Comparison of ENCODE assay signal across 31 mouse cellular contexts in genomic region chr1:120101227-120101609, GRCm38 (mm10).
"Had no signal": no experiment of that assay in that cellular context is flagged by ENCODE, and none has a peak within 500 bp of the region (broad histone marks: within the 10 kb centered on the region; RNA-seq: fewer than 3 reads in every experiment).

No protein-coding gene starts in this region.

- H3K27ac ChIP-seq: heart, embryonic 10.5 days; heart, embryonic 13.5 days; heart, embryonic 15.5 days; hindbrain, embryonic 10.5 days; hindbrain, embryonic 12.5 days; hindbrain, embryonic 13.5 days; hindbrain, embryonic 14.5 days; hindbrain, embryonic 15.5 days; hindbrain, postnatal 0 days; intestine, embryonic 15.5 days; kidney, embryonic 15.5 days; kidney, postnatal 0 days; layer of hippocampus, adult 2 months; left cerebral cortex, adult 2 months had no signal

- H3K4me3 ChIP-seq: heart, embryonic 10.5 days; heart, embryonic 12.5 days; heart, embryonic 13.5 days; heart, embryonic 15.5 days; hindbrain, embryonic 10.5 days; hindbrain, embryonic 12.5 days; hindbrain, embryonic 13.5 days; hindbrain, embryonic 15.5 days; intestine, embryonic 15.5 days; kidney, embryonic 15.5 days; layer of hippocampus, adult 2 months; left cerebral cortex, adult 2 months had no signal

- ATAC-seq: hindbrain, embryonic 16.5 days; hindbrain, postnatal 0 days; intestine, embryonic 15.5 days had no signal

- H3K4me1 ChIP-seq: heart, embryonic 10.5 days; heart, embryonic 12.5 days; heart, embryonic 13.5 days; hindbrain, embryonic 10.5 days; hindbrain, embryonic 12.5 days; hindbrain, embryonic 13.5 days; hindbrain, embryonic 15.5 days; intestine, embryonic 15.5 days had no signal

- H3K27me3 ChIP-seq: heart, embryonic 12.5 days; heart, embryonic 13.5 days; heart, embryonic 15.5 days; hindbrain, embryonic 12.5 days; hindbrain, embryonic 13.5 days; hindbrain, embryonic 15.5 days; intestine, embryonic 15.5 days; kidney, embryonic 15.5 days had no signal

- H3K36me3 ChIP-seq: heart, embryonic 10.5 days; heart, embryonic 12.5 days; heart, embryonic 13.5 days; heart, embryonic 15.5 days; hindbrain, embryonic 10.5 days; hindbrain, embryonic 12.5 days; hindbrain, embryonic 13.5 days; hindbrain, embryonic 15.5 days; intestine, embryonic 15.5 days; kidney, embryonic 15.5 days had no signal

- H3K9me3 ChIP-seq: heart, embryonic 10.5 days; heart, embryonic 12.5 days; heart, embryonic 13.5 days; heart, embryonic 15.5 days; hindbrain, embryonic 10.5 days; hindbrain, embryonic 12.5 days; hindbrain, embryonic 13.5 days; hindbrain, embryonic 15.5 days; intestine, embryonic 15.5 days; kidney, embryonic 15.5 days had no signal

- H3K9ac ChIP-seq: heart, embryonic 12.5 days; heart, embryonic 13.5 days; heart, embryonic 15.5 days; hindbrain, embryonic 12.5 days; hindbrain, embryonic 13.5 days; hindbrain, embryonic 14.5 days; hindbrain, embryonic 15.5 days; intestine, embryonic 15.5 days; kidney, embryonic 15.5 days had no signal

- H3K4me2 ChIP-seq: heart, embryonic 11.5 days; heart, embryonic 12.5 days; heart, embryonic 13.5 days; heart, embryonic 15.5 days; hindbrain, embryonic 12.5 days; hindbrain, embryonic 13.5 days; hindbrain, embryonic 14.5 days; hindbrain, embryonic 15.5 days; intestine, embryonic 15.5 days; kidney, embryonic 15.5 days had no signal

- DNase-seq: heart, postnatal 10 days; heart, postnatal 14 days; heart, postnatal 36 days; heart, postnatal 4 days; kidney, adult 11 months; kidney, adult 18-20 months; kidney, adult 2 months; kidney, adult 8-10 months; kidney, adult 9 months; kidney, postnatal 10 days; kidney, postnatal 14 days; kidney, postnatal 4 days; layer of hippocampus, adult 9-11 months; layer of hippocampus, postnatal 36 days had no signal
